Mouse (Mus musculus) right cerebral cortex, adult 2 months (tissue): ENCODE measurements at regions not wholly inside any gene's neighbourhood (a gene's known extent, or its start where the extent isn't known, plus 50 kb on each side); places are given as distances from the start of the nearest gene placed in this dataset.
A peak's percentile ranks its signal among the peaks of the same experiment; 100 is the strongest.
"Not testable (repeated sequence)": the region's sequence is repeated elsewhere in the genome, so short reads cannot be mapped to it uniquely, and the experiment has no call there.

ENCODE experiments used
- DNase-seq, 2 experiments: peaks; one replicate each; pipeline ENCODE4 v3.0.0; 2021 to 2022; ENCODE audit warnings: low spot score in 2 of 2

GRCm38 (mm10) chr5:129256136-129256535 is 159.6 kb downstream of the Adgrd1 start:
- no peak for DNase-seq

DNA sequence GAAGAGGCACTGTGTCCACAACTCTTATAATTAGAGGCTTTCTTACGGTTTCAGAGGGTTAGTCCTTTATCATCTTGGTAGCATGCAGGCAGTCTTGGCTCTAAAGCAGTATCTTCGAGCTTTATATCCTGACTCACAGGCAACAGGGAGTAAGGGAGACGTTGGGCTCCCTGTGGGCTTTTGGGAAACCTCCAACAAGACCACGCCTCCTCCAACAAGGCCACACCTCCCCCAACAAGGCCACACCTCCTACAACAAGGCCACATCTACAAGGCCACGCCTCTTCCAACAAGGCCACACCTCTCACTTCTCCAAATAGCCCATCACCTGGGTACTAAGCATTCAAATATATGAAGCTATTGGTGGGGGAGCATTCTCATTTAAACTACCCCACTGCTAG is 160.7 kb downstream of the Adgrd1 start:
- DNase-seq, result no peak

- no peak for DNase-seq
Observed at GRCm38 (mm10) chr5:129260689-129261088, 164.1 kb downstream of the Adgrd1 start.

DNA sequence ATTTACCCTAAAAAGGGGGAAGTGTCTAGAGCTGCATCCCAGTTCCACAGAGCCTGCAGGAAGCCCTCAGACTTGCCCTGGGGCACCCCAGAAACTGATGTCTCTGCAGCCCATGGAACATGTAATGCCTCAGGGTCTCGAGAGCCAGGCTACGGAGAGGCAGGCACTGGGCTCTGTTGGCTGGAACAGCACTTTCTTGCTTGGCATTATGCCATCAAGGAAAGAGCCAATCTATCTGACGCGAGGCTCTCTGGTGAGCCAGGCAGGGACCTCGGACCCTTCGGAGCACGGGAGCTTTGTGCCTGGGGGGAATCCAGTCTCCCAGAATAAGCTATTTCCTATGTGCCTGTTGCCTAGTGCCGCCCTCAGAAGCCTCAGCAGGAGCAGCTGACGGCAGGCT is 166.6 kb downstream of the Adgrd1 start:
- DNase-seq, result no peak

- no peak for DNase-seq
Observed at GRCm38 (mm10) chr5:129264363-129264762, 167.8 kb downstream of the Adgrd1 start.

- DNase-seq, result peak in 1 of 2 experiments; percentile 15
Observed at GRCm38 (mm10) chr5:129268456-129268855, 171.9 kb downstream of the Adgrd1 start.

- no peak for DNase-seq
Observed at GRCm38 (mm10) chr5:129270051-129270472, 173.5 kb downstream of the Adgrd1 start.

- no peak for DNase-seq
Observed at GRCm38 (mm10) chr5:129281406-129281805, 184.9 kb downstream of the Adgrd1 start.

DNA sequence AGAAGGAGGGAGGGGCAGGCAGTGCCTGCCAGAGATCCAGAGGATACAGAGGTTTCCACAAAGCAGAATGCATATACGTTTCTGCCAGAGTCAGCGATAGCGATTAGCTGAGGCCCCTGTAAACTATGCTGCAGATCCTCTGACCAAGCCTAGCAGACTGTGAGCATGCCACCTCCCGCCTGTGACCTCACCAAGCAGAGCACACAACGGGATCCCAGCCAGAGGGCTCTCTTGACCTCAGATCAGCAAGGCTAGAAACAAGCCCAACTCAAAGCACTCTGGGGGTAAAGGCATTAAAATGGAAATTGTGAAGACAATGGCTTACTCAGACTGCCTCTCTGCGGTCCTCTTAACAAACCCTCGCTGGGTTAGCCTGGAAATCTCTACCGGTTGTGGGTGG is 185.6 kb downstream of the Adgrd1 start:
- DNase-seq, result no peak

- no peak for DNase-seq
Observed at GRCm38 (mm10) chr5:129282826-129283225, 186.3 kb downstream of the Adgrd1 start.

GRCm38 (mm10) chr5:129287481-129287880 is 190.9 kb downstream of the Adgrd1 start:
- no peak for DNase-seq

- DNase-seq, result not testable (repeated sequence)
Observed at GRCm38 (mm10) chr5:129292821-129293220, 196.3 kb downstream of the Adgrd1 start.

GRCm38 (mm10) chr5:129294861-129295542 is 198.5 kb downstream of the Adgrd1 start:
- peak; percentile 23 to 27 for DNase-seq

DNA sequence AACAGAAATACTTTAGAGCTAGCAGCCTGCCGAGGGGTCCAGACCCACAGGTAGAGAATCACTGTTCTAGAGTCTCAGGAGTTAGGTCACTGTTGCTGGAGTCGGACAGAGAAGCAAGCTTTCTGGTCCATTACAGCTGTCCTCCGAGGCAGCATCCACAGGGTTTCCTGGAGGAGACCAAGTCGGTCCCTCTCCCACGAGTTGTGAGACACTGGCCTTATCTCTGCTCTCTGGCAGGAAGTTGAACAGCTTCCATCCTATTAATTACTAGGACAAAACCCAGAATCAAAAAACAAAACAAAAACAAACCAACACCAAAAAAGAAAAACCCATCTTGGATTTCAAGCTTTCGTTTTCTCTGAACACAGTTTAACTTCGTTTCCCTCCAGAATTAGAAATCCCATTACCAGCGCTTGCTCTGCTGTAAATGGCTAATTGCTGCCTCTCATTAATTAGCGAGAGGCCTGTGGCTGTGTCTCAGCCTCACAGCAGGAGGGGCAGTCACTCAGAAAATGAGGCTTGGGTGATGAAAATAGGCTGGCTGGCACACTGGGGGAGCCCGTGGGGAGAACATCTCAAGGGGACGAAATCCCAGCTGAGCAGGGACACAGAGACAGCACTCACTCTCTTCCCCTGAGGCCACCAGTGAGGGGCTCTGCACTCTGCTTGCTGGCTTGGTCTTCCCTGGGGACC is 201.3 kb downstream of the Adgrd1 start:
- peak in 1 of 2 experiments; percentile 18 for DNase-seq

GRCm38 (mm10) chr5:129298646-129299455 is 202.2 kb upstream of the Sfswap start:
- no peak for DNase-seq

DNA sequence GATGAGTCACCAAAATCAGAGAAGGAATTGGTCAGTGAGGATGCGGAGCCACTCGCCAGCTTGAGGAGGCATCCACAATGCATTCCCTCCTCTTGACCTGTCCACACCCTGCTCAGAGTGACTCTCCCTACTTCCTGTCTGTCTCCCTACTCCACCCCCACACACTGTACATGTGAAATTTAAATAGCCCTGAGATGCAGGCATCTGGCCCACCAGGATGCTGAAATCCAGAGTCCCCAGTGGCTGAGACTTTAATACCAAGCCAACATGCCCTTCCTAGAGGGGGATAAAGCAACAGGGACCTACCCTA is 201.6 kb upstream of the Sfswap start:
- peak; percentile 17 to 27 for DNase-seq

GRCm38 (mm10) chr5:129300423-129300822 is 200.6 kb upstream of the Sfswap start:
- DNase-seq, result no peak

- DNase-seq, result no peak
Observed at GRCm38 (mm10) chr5:129315626-129316025, 185.4 kb upstream of the Sfswap start.

DNA sequence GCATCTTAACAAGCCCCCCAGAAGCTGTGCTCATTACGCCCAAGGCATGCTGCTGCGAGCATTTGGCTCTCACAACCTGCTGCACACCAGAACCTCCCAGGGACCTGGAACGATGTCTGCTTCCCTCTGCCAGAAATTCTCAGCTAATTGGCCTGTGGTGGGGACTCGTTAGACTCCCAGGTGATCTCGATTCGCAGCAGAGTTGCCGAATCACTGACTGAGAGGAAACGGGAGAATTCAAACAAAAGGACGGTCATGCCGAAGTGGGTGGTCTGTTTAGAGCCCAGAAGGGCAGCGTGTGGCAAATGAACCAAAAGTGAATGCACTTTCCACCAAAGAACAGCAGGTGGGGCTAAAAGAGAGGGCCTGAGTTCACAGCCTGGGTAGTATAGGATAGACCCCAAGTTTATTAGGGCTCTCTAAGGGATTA is 169.9 kb upstream of the Sfswap start:
- DNase-seq, result no peak

GRCm38 (mm10) chr5:129332014-129332413 is 169.0 kb upstream of the Sfswap start:
- DNase-seq, result no peak

DNA sequence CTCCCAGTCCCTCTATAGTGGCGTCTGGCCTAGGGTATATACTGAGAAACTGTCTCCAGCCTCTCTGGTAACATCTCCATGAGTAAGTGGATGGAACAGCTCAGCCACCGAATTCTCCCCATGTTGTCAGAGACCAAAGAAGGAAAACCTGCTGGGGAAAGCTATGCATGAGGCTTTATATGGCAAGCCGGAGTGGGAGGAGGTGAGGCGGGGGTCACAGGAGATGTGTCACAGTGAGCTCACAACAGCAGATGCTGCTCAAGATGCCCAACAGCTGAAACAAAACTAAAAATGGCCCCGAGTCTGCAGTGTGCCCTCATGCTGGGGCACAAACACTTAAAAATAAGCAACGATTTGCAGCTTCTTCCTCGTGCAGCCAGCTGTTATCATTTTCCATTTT is 162.5 kb upstream of the Sfswap start:
- peak; percentile 64 to 73 for DNase-seq

- peak; percentile 69 to 79 for DNase-seq
Observed at GRCm38 (mm10) chr5:129344038-129344437, 157.0 kb upstream of the Sfswap start.

DNA sequence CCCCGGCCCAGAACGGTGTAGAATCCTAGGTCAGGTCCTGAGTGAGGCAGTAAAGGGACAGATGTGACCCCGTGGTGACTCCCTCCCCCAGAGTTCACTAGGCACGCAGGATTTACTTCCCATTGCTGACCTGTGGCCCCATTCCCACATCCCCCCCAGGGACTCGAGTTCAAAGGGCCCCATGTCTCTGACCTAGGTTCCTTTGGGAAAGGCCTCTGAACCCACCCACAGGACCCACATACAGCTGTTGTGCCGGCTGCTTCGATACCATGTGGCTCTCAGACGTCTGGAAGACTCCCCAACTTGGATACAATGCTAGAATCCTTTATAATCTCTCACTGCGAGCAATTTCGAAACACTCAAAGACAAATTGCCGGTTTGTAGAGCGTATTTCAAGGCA is 151.0 kb upstream of the Sfswap start:
- DNase-seq, result no peak
